Mouse (Mus musculus): Measurements from ENCODE around the gene Arl15. TPM values are rescaled to one million over a fixed set of nuclear protein-coding genes. Genes with fewer than 3 reads are reported as not detected.

Arl15 gene
- polyA plus RNA-seq, 1 experiment from 2014 or later = 1.5 TPM

DNA sequence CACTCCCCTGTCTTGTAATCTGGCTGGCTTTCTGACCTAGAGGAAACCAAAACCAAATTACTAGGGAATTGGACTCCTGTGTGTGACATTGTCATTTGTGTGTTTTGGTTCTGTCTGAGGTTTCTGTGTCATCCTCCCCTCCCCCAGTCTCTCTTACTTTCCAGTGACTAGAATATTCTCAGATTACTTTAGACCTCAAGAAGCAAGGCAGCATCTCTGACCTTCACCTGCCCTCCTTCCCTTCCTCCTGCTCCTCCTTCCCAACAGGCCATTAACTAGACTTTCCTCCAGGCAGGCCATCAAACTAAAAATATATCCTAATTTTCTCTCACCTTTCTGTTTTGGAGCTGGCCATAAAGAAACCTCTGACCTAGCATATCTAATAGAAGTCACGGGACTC, 50.9 kb downstream of the Arl15 start:
- Histone ChIP-seq H3K27me3 (ENCODE audit: insufficient read depth, low read length) (no peaks in the 10 kb centered on the region), H3K4me3 (ENCODE audit: low read depth, low read length) (no peak overlapping the region), H3K4me2 (ENCODE audit: low read depth, low read length) (no peak overlapping the region), H3K9ac (replicated peaks) (no peak overlapping the region), H3K9me3 (ENCODE audit: low read length) (no peaks in the 10 kb centered on the region), H3K36me3 (replicated peaks; ENCODE audit: insufficient read depth, low read length) (no peaks in the 10 kb centered on the region), H3K27ac (ENCODE audit: low read depth) (no peak overlapping the region), H3K4me1 (ENCODE audit: insufficient read depth) (peaks cover 17% of the 10 kb centered on the region)
- WGBS (ENCODE audit: insufficient replicate concordance) = 68% methylated on average over 1 of the region's 1 CpGs
- ATAC-seq (no peak), DNase-seq (no peak)
- TF ChIP-seq CTCF (IDR thresholded peaks at IDR 0.05; ENCODE audit: low read depth) = no peak
- no peak for TF ChIP-seq EP300 (IDR thresholded peaks at IDR 0.05; ENCODE audit: low read depth)

DNA sequence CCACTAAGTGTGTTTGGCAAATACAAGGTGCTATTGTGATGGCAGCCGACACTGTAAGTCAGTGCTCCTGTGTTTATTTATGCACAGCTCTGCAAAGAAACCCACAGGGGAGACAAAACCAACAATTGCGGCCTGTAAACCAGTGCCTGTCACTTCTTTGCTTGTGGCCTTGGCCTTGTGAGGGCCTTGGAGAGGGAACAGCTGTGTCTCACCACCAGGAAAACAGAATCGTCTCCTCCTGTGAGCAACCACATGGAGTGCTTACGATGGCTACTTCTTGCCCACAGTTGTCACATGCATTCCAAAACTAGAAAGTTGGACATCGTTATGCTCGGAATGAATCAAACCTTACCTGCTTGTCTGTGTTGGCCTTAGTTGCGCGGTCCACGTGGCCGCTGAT, 52.1 kb downstream of the Arl15 start:
- Histone ChIP-seq H3K27ac (ENCODE audit: low read depth) (no peak overlapping the region), H3K36me3 (replicated peaks; ENCODE audit: insufficient read depth, low read length) (no peaks in the 10 kb centered on the region), H3K9ac (replicated peaks) (no peak overlapping the region), H3K27me3 (ENCODE audit: insufficient read depth, low read length) (no peaks in the 10 kb centered on the region), H3K9me3 (ENCODE audit: low read length) (no peaks in the 10 kb centered on the region), H3K4me2 (ENCODE audit: low read depth, low read length) (no peak overlapping the region), H3K4me1 (ENCODE audit: insufficient read depth) (peaks cover 17% of the 10 kb centered on the region), H3K4me3 (ENCODE audit: low read depth, low read length) (no peak overlapping the region)
- 76% methylated on average over 10 of the region's 10 CpGs for WGBS (ENCODE audit: insufficient replicate concordance)
- DNase-seq = no peak
- TF ChIP-seq EP300 (IDR thresholded peaks at IDR 0.05; ENCODE audit: low read depth) = no peak
- TF ChIP-seq CTCF (IDR thresholded peaks at IDR 0.05; ENCODE audit: low read depth) = no peak
- no peak for ATAC-seq

DNA sequence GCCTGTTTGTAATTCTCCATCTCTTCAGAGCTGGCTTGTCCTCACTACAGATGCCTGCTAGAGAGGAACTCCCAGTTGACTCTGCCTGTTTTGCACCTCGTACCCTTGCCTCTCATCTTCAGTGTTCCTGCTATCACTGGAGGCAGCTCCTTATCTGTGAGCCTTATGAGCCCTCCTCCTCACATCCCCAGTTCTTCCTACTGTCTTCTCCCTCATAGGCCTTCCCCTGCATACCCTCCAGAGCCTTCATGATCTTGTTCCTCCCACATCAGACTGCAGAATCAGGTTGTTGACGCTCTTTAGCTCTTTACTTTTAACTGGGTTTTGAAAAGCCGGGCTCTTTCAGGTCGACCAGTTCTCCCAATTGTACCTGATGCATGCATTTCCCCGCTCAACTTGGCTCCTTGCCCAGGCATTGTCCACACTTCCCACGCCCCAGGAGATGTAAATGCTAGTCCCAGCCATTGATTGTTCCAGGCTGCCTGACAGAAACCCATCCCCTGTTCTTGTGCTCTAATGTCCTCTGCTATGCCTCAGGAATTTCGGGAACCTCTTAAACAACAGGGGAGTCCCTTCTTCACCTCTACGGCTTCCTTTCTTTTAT, 56.2 kb downstream of the Arl15 start:
- Histone ChIP-seq H3K4me1 (ENCODE audit: insufficient read depth) (peaks cover 2% of the 10 kb centered on the region; the same call in 1 of the 2 replicates), H3K4me2 (ENCODE audit: low read depth, low read length) (no peak overlapping the region), H3K27ac (ENCODE audit: low read depth) (peak overlapping the region; percentile 7; the same call in 1 of the 2 replicates), H3K36me3 (replicated peaks; ENCODE audit: insufficient read depth, low read length) (no peaks in the 10 kb centered on the region), H3K27me3 (ENCODE audit: insufficient read depth, low read length) (no peaks in the 10 kb centered on the region), H3K9me3 (ENCODE audit: low read length) (no peaks in the 10 kb centered on the region), H3K9ac (replicated peaks) (no peak overlapping the region), H3K4me3 (ENCODE audit: low read depth, low read length) (no peak overlapping the region)
- 69% methylated on average over 8 of the region's 8 CpGs for WGBS (ENCODE audit: insufficient replicate concordance)
- TF ChIP-seq EP300 (IDR thresholded peaks at IDR 0.05; ENCODE audit: low read depth) (no peak), CTCF (IDR thresholded peaks at IDR 0.05; ENCODE audit: low read depth) (no peak)
- ATAC-seq (peak; percentile 31; the same call in 1 of the 2 replicates), DNase-seq (no peak)

DNA sequence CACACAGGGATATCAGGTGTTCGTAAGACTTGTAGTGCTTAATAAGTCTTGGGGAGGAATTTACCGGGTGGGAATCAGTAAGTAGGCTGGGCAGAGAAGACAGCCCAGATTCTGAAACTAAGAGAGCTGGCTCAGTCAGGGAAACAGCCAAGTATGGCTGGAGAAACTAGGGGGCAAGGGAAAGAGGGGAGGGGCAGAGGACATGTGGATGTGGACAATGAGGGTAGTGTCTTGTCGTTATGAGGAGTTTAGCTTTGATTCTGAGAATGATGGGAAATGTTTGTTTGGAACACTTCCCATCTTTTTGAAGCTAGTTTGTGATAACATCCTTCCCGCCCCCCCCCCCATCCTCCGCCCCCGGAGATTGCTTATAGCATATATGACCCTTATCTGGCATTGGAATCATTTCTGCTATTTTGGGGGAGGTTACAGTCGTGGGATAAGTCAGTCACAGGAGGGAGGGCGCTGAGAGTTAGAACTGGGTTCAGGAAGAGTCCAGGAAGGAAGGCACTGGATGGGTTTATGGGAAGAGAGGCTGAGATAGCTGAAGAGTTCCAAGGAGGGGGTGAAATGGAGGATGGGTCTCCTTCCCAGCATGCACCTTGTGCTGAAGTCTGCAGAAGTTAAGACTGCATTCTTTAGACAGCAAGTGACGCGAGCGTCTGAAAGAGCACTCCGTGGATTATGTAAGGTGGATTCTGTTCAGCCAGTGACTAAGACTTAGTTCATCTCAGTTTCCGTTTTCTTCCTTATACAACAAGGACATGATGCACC, 57.5 kb downstream of the Arl15 start:
- TF ChIP-seq EP300 (IDR thresholded peaks at IDR 0.05; ENCODE audit: low read depth) (0 out of 2 replicates have a peak, but pooled peaks have one; percentile 11), CTCF (IDR thresholded peaks at IDR 0.05; ENCODE audit: low read depth) (no peak)
- no peaks in the 10 kb centered on the region for H3K27me3 ChIP-seq (ENCODE audit: insufficient read depth, low read length)
- peaks cover 6% of the 10 kb centered on the region; the same call in 1 of the 2 replicates for H3K4me1 ChIP-seq (ENCODE audit: insufficient read depth)
- ATAC-seq (peak; percentile 45), DNase-seq (no peak)
- H3K27ac ChIP-seq (ENCODE audit: low read depth) = peak overlapping the region; percentile 7
- H3K36me3 ChIP-seq (replicated peaks; ENCODE audit: insufficient read depth, low read length) = no peaks in the 10 kb centered on the region
- no peak overlapping the region for H3K9ac ChIP-seq (replicated peaks)
- WGBS (ENCODE audit: insufficient replicate concordance) = 79% methylated on average over 13 of the region's 13 CpGs
- H3K9me3 ChIP-seq (ENCODE audit: low read length) = no peaks in the 10 kb centered on the region
- peak overlapping the region; percentile 20; the same call in 1 of the 2 replicates for H3K4me2 ChIP-seq (ENCODE audit: low read depth, low read length)
- H3K4me3 ChIP-seq (ENCODE audit: low read depth, low read length) = no peak overlapping the region

DNA sequence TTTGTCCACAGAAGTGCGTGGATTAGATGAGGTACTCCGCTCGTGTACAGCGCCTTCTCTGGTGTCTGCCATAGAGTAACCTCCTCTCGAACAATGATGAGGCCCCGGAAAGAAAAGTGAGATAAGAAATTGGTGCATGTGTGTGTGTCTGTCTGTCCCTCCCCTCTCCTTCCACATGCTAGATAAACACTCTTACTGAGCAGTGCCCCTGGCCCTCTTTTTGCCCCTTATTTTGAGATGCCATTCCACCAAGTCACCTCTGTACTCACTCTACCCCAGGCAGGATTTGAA, 58.0 kb downstream of the Arl15 start:
- no peak overlapping the region for H3K4me3 ChIP-seq (ENCODE audit: low read depth, low read length)

DNA sequence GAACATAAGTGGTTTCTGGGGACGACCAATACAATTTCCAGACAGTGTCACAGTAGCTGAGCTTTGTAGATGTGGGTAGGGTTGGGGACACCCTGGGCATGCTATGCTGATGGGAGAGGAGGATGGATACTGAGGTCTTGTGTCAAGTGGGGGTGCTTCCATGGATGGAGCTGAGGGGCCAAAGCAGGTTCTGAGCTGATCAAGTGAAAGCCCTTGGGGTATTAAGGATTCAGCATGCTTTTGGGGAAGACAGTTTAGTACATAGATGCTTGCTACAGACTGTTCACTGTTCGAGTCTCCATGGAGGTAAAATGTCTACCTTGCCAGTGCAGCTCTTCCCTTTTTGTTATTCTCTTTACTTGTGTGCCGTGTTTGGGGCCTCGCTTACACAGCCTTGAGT, 59.8 kb downstream of the Arl15 start:
- Histone ChIP-seq H3K4me1 (ENCODE audit: insufficient read depth) (peaks cover 6% of the 10 kb centered on the region), H3K36me3 (replicated peaks; ENCODE audit: insufficient read depth, low read length) (no peaks in the 10 kb centered on the region), H3K9ac (replicated peaks) (no peak overlapping the region), H3K27me3 (ENCODE audit: insufficient read depth, low read length) (no peaks in the 10 kb centered on the region), H3K27ac (ENCODE audit: low read depth) (no peak overlapping the region), H3K9me3 (ENCODE audit: low read length) (no peaks in the 10 kb centered on the region), H3K4me2 (ENCODE audit: low read depth, low read length) (no peak overlapping the region), H3K4me3 (ENCODE audit: low read depth, low read length) (no peak overlapping the region)
- 70% methylated on average over 4 of the region's 4 CpGs for WGBS (ENCODE audit: insufficient replicate concordance)
- DNase-seq = no peak
- ATAC-seq = no peak
- TF ChIP-seq EP300 (IDR thresholded peaks at IDR 0.05; ENCODE audit: low read depth) (no peak), CTCF (IDR thresholded peaks at IDR 0.05; ENCODE audit: low read depth) (no peak)

More for the DNA sequence above, 58.0 kb downstream of the Arl15 start:
- H3K4me1 ChIP-seq (ENCODE audit: insufficient read depth) = peaks cover 6% of the 10 kb centered on the region; the same call in 1 of the 2 replicates
- H3K4me2 ChIP-seq (ENCODE audit: low read depth, low read length) = peak overlapping the region; percentile 20; the same call in 1 of the 2 replicates
- no peak overlapping the region for H3K9ac ChIP-seq (replicated peaks)
- no peaks in the 10 kb centered on the region for H3K9me3 ChIP-seq (ENCODE audit: low read length)
- 64% methylated on average over 6 of the region's 6 CpGs for WGBS (ENCODE audit: insufficient replicate concordance)
- no peak for DNase-seq
- TF ChIP-seq CTCF (IDR thresholded peaks at IDR 0.05; ENCODE audit: low read depth) = no peak
- 0 out of 2 replicates have a peak, but pooled peaks have one; percentile 2 for TF ChIP-seq EP300 (IDR thresholded peaks at IDR 0.05; ENCODE audit: low read depth)
- no peaks in the 10 kb centered on the region for H3K36me3 ChIP-seq (replicated peaks; ENCODE audit: insufficient read depth, low read length)
- no peak overlapping the region for H3K27ac ChIP-seq (ENCODE audit: low read depth)
- ATAC-seq = peak; percentile 34
- no peaks in the 10 kb centered on the region for H3K27me3 ChIP-seq (ENCODE audit: insufficient read depth, low read length)
